In genomic region chr6:49999365-49999764, GRCm38 (mm10) we compare ENCODE assay signal across 23 mouse cellular contexts.
A peak's percentile ranks its signal among the peaks of the same experiment; 100 is the strongest.
DNase-seq lines count a peak whose midpoint lies in the region; ATAC-seq lines count a peak whose summit lies in the region.
"Had no signal": no experiment of that assay in that cellular context is flagged by ENCODE, and none has a peak within 500 bp of the region (broad histone marks: within the 10 kb centered on the region; RNA-seq: fewer than 3 reads in every experiment).

No protein-coding gene starts in this region.

- H3K27ac ChIP-seq in forebrain, embryonic 13.5 days, result no peak overlapping the region
- no peak overlapping the region for H3K27ac ChIP-seq in forebrain, embryonic 12.5 days
- 0 out of 2 replicates have a peak overlapping the region, but pooled peaks have one; percentile 2 for H3K27ac ChIP-seq in hindbrain, embryonic 14.5 days
- no peak overlapping the region for H3K27ac ChIP-seq in hindbrain, embryonic 12.5 days
- peak overlapping the region; percentile 3; the same call in 1 of the 2 replicates for H3K27ac ChIP-seq in forebrain, embryonic 16.5 days (ENCODE audit: low read length)
- H3K27ac ChIP-seq in midbrain, embryonic 14.5 days (replicated peaks; ENCODE audit: low read depth, low read length), result no peak overlapping the region
- H3K27ac ChIP-seq: heart, embryonic 15.5 days; hindbrain, embryonic 15.5 days; kidney, embryonic 15.5 days; stomach, postnatal 0 days had no signal

- no peaks in the 10 kb centered on the region for H3K9me3 ChIP-seq in forebrain, embryonic 13.5 days (replicated peaks)
- H3K9me3 ChIP-seq in forebrain, embryonic 12.5 days, result no peaks in the 10 kb centered on the region
- H3K9me3 ChIP-seq in hindbrain, embryonic 14.5 days (ENCODE audit: control insufficient read depth, low read length), result no peaks in the 10 kb centered on the region
- no peaks in the 10 kb centered on the region for H3K9me3 ChIP-seq in hindbrain, embryonic 12.5 days (replicated peaks)
- no peaks in the 10 kb centered on the region for H3K9me3 ChIP-seq in forebrain, embryonic 16.5 days (ENCODE audit: control insufficient read depth, low read length)
- no peaks in the 10 kb centered on the region for H3K9me3 ChIP-seq in midbrain, embryonic 14.5 days (ENCODE audit: control insufficient read depth, low read length)
- H3K9me3 ChIP-seq: heart, embryonic 15.5 days; hindbrain, embryonic 15.5 days; kidney, embryonic 15.5 days had no signal

- H3K9ac ChIP-seq in forebrain, embryonic 13.5 days, result no peak overlapping the region
- H3K9ac ChIP-seq in forebrain, embryonic 12.5 days, result no peak overlapping the region
- H3K9ac ChIP-seq in hindbrain, embryonic 14.5 days, result no peak overlapping the region
- H3K9ac ChIP-seq in hindbrain, embryonic 12.5 days, result no peak overlapping the region
- H3K9ac ChIP-seq in forebrain, embryonic 16.5 days (replicated peaks; ENCODE audit: low read depth, low read length), result no peak overlapping the region
- no peak overlapping the region for H3K9ac ChIP-seq in midbrain, embryonic 14.5 days (replicated peaks; ENCODE audit: low read length)
- H3K9ac ChIP-seq: heart, embryonic 15.5 days; hindbrain, embryonic 15.5 days; kidney, embryonic 15.5 days had no signal

- no peaks in the 10 kb centered on the region for H3K36me3 ChIP-seq in forebrain, embryonic 13.5 days (ENCODE audit: poor library complexity, severe bottlenecking)
- H3K36me3 ChIP-seq in forebrain, embryonic 12.5 days (replicated peaks), result no peaks in the 10 kb centered on the region
- H3K36me3 ChIP-seq in hindbrain, embryonic 14.5 days (replicated peaks; ENCODE audit: control insufficient read depth, insufficient read depth), result no peaks in the 10 kb centered on the region
- H3K36me3 ChIP-seq in hindbrain, embryonic 12.5 days, result no peaks in the 10 kb centered on the region
- H3K36me3 ChIP-seq in forebrain, embryonic 16.5 days (ENCODE audit: control insufficient read depth, insufficient read depth), result no peaks in the 10 kb centered on the region
- H3K36me3 ChIP-seq in midbrain, embryonic 14.5 days (ENCODE audit: control insufficient read depth, insufficient read depth, low read length), result no peaks in the 10 kb centered on the region
- H3K36me3 ChIP-seq: heart, embryonic 15.5 days; hindbrain, embryonic 15.5 days; kidney, embryonic 15.5 days had no signal

- no peak overlapping the region for H3K4me2 ChIP-seq in forebrain, embryonic 13.5 days
- H3K4me2 ChIP-seq in forebrain, embryonic 12.5 days, result no peak overlapping the region
- no peak overlapping the region for H3K4me2 ChIP-seq in hindbrain, embryonic 14.5 days (replicated peaks)
- no peak overlapping the region for H3K4me2 ChIP-seq in hindbrain, embryonic 12.5 days (replicated peaks)
- no peak overlapping the region for H3K4me2 ChIP-seq in forebrain, embryonic 16.5 days (ENCODE audit: low read length)
- H3K4me2 ChIP-seq in midbrain, embryonic 14.5 days (ENCODE audit: low read length), result no peak overlapping the region
- H3K4me2 ChIP-seq: heart, embryonic 15.5 days; hindbrain, embryonic 15.5 days; kidney, embryonic 15.5 days had no signal

- no peak overlapping the region for H3K4me3 ChIP-seq in forebrain, embryonic 13.5 days
- H3K4me3 ChIP-seq in forebrain, embryonic 12.5 days (replicated peaks), result no peak overlapping the region
- H3K4me3 ChIP-seq in hindbrain, embryonic 14.5 days (replicated peaks; ENCODE audit: low read length), result no peak overlapping the region
- H3K4me3 ChIP-seq in hindbrain, embryonic 12.5 days, result no peak overlapping the region
- H3K4me3 ChIP-seq in forebrain, embryonic 16.5 days (replicated peaks; ENCODE audit: low read length), result no peak overlapping the region
- no peak overlapping the region for H3K4me3 ChIP-seq in midbrain, embryonic 14.5 days (replicated peaks; ENCODE audit: low read depth, low read length)
- H3K4me3 ChIP-seq: heart, embryonic 15.5 days; hindbrain, embryonic 15.5 days; kidney, embryonic 15.5 days had no signal

- WGBS in forebrain, embryonic 13.5 days, result 73% methylated on average over 11 of the region's 11 CpGs
- WGBS in forebrain, embryonic 12.5 days, result 86% methylated on average over 11 of the region's 11 CpGs
- WGBS in hindbrain, embryonic 14.5 days, result 83% methylated on average over 11 of the region's 11 CpGs
- WGBS in hindbrain, embryonic 12.5 days, result 83% methylated on average over 11 of the region's 11 CpGs
- WGBS in forebrain, embryonic 16.5 days, result 47% methylated on average over 11 of the region's 11 CpGs
- 83% methylated on average over 11 of the region's 11 CpGs for WGBS in midbrain, embryonic 14.5 days

- intact Hi-C loops in left cerebral cortex, postnatal 4 days (cut with DNase I), result no loop called here
- intact Hi-C loops in left cerebral cortex, postnatal 25 days (cut with DNase I), result no loop called here

- H3K27me3 ChIP-seq in forebrain, embryonic 13.5 days, result no peaks in the 10 kb centered on the region
- no peaks in the 10 kb centered on the region for H3K27me3 ChIP-seq in forebrain, embryonic 12.5 days
- no peaks in the 10 kb centered on the region for H3K27me3 ChIP-seq in hindbrain, embryonic 14.5 days (ENCODE audit: control insufficient read depth, insufficient read depth, low read length)
- no peaks in the 10 kb centered on the region for H3K27me3 ChIP-seq in hindbrain, embryonic 12.5 days
- no peaks in the 10 kb centered on the region for H3K27me3 ChIP-seq in forebrain, embryonic 16.5 days (replicated peaks; ENCODE audit: control insufficient read depth, insufficient read depth, low read length)
- H3K27me3 ChIP-seq in midbrain, embryonic 14.5 days (ENCODE audit: control insufficient read depth, insufficient read depth, low read length), result no peaks in the 10 kb centered on the region
- H3K27me3 ChIP-seq: heart, embryonic 15.5 days; hindbrain, embryonic 15.5 days; kidney, embryonic 15.5 days had no signal

- peak; percentile 53; the same call in 1 of the 2 replicates for ATAC-seq in forebrain, embryonic 13.5 days
- ATAC-seq in forebrain, embryonic 12.5 days (ENCODE audit: low FRiP score), result no peak
- no peak for ATAC-seq in hindbrain, embryonic 14.5 days (ENCODE audit: low FRiP score)
- no peak for ATAC-seq in hindbrain, embryonic 12.5 days (ENCODE audit: low FRiP score)
- peak; percentile 68; the same call in 1 of the 2 replicates for ATAC-seq in forebrain, embryonic 16.5 days
- ATAC-seq in midbrain, embryonic 14.5 days (ENCODE audit: low FRiP score, low TSS enrichment), result no peak
- ATAC-seq: CD4-positive, CD25-positive, alpha-beta regulatory T cell, adult 4 months had no signal

- 0 out of 2 replicates have a peak, but pooled peaks cover 3% of the 10 kb centered on the region for H3K4me1 ChIP-seq in forebrain, embryonic 13.5 days
- H3K4me1 ChIP-seq in forebrain, embryonic 12.5 days, result no peaks in the 10 kb centered on the region
- no peaks in the 10 kb centered on the region for H3K4me1 ChIP-seq in hindbrain, embryonic 14.5 days (replicated peaks; ENCODE audit: control insufficient read depth, insufficient read depth, low read length)
- H3K4me1 ChIP-seq in hindbrain, embryonic 12.5 days, result no peaks in the 10 kb centered on the region
- peaks cover 7% of the 10 kb centered on the region for H3K4me1 ChIP-seq in forebrain, embryonic 16.5 days (replicated peaks; ENCODE audit: control insufficient read depth, insufficient read depth, low read length)
- H3K4me1 ChIP-seq in midbrain, embryonic 14.5 days (ENCODE audit: control insufficient read depth, insufficient read depth, low read length), result no peaks in the 10 kb centered on the region
- H3K4me1 ChIP-seq: hindbrain, embryonic 15.5 days; kidney, embryonic 15.5 days had no signal

- no peak for DNase-seq in hindbrain, embryonic 14.5 days (ENCODE audit: low spot score)
- peak; percentile 19 for DNase-seq in left cerebral cortex, postnatal 4 days
- no peak for DNase-seq in left cerebral cortex, postnatal 25 days (ENCODE audit: low spot score in 2 of 2)
- DNase-seq in midbrain, embryonic 14.5 days, result no peak
- DNase-seq: adrenal gland, postnatal 36 days; cerebellum, adult 11 months; gastrocnemius, postnatal 14 days; heart, adult 18-20 months; heart, postnatal 36 days; kidney, adult 11 months; kidney, postnatal 36 days; layer of hippocampus, postnatal 36 days; lung, postnatal 4 days; right cerebral cortex, postnatal 14 days had no signal

Comparison
In these comparisons a context has a peak if more than half of its experiments do, and no peak if none do; other contexts are left out.
1. ATAC-seq: peak in forebrain, embryonic 13.5 days (single experiment) and forebrain, embryonic 16.5 days (single experiment); none in forebrain, embryonic 12.5 days (single experiment), hindbrain, embryonic 14.5 days (single experiment), hindbrain, embryonic 12.5 days (single experiment) and midbrain, embryonic 14.5 days (single experiment).
2. H3K27ac ChIP-seq: peak in hindbrain, embryonic 14.5 days (single experiment) and forebrain, embryonic 16.5 days (single experiment); none in forebrain, embryonic 13.5 days (single experiment), forebrain, embryonic 12.5 days (single experiment), hindbrain, embryonic 12.5 days (single experiment) and midbrain, embryonic 14.5 days (single experiment).